9 mouse cellular contexts compared by ENCODE assay signal in the genomic region with DNA sequence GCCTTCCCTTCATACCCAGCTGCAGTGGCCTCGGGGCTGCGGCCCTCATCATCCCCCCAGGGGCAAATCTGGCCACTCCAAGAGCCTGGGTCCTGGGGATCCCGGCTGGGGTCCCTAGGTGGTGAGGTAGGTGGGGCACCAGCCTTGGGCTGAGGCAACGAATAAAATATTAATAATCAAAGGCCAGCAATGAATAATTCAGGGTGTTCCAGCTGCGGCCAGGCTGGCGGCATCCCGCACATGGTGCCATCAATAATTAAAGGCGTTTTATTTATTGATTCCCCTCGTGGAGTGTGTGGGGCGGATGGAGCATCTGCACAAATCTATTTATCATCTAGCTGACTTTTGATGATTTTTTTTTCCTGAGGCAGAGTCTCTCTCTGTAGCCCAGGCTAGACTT. TPM values are rescaled to one million over a fixed set of nuclear protein-coding genes. Genes with fewer than 3 reads are reported as not detected.
DNase-seq lines count a peak whose midpoint lies in the region; ATAC-seq and TF ChIP-seq lines count a peak whose summit lies in the region.
"Had no signal": no experiment of that assay in that cellular context is flagged by ENCODE, and none has a peak within 500 bp of the region (broad histone marks: within the 10 kb centered on the region; RNA-seq: fewer than 3 reads in every experiment).

No protein-coding gene starts in this region.

- no peak for ATAC-seq in kidney, postnatal 0 days (replicated peaks; ENCODE audit: low FRiP score, low read depth)
- no peak for ATAC-seq in hindbrain, embryonic 15.5 days (ENCODE audit: low FRiP score, low read depth)
- no peak for ATAC-seq in midbrain, postnatal 0 days (ENCODE audit: low FRiP score)

- H3K9me3 ChIP-seq in kidney, postnatal 0 days (replicated peaks; ENCODE audit: low read length): no peaks in the 10 kb centered on the region
- H3K9me3 ChIP-seq in hindbrain, embryonic 15.5 days: no peaks in the 10 kb centered on the region
- H3K9me3 ChIP-seq in midbrain, postnatal 0 days (ENCODE audit: low read length): no peaks in the 10 kb centered on the region

- H3K27me3 ChIP-seq in kidney, postnatal 0 days (ENCODE audit: insufficient read depth, low read length): no peaks in the 10 kb centered on the region
- H3K27me3 ChIP-seq in hindbrain, embryonic 15.5 days: peaks cover 9% of the 10 kb centered on the region; the same call in 1 of the 2 replicates
- 0 out of 2 replicates have a peak, but pooled peaks cover 4% of the 10 kb centered on the region for H3K27me3 ChIP-seq in midbrain, postnatal 0 days (ENCODE audit: insufficient read depth, low read length)

- H3K4me2 ChIP-seq in kidney, postnatal 0 days (ENCODE audit: low read length): no peak overlapping the region
- no peak overlapping the region for H3K4me2 ChIP-seq in hindbrain, embryonic 15.5 days
- H3K4me2 ChIP-seq in midbrain, postnatal 0 days (ENCODE audit: low read depth, low read length, poor library complexity, severe bottlenecking): no peak overlapping the region

- H3K4me1 ChIP-seq in kidney, postnatal 0 days (replicated peaks; ENCODE audit: insufficient read depth, low read length): peaks cover 38% of the 10 kb centered on the region
- H3K4me1 ChIP-seq in hindbrain, embryonic 15.5 days (replicated peaks): peaks cover 61% of the 10 kb centered on the region
- H3K4me1 ChIP-seq in midbrain, postnatal 0 days (ENCODE audit: insufficient read depth, low read length): no peaks in the 10 kb centered on the region

- DNase-seq in cerebellum, adult 11 months: peak; percentile 34
- no peak for DNase-seq in cerebellum, adult 11-12 months
- DNase-seq in kidney, postnatal 0 days (ENCODE audit: low spot score): no peak
- DNase-seq in kidney, adult 8-10 months: no peak
- no peak for DNase-seq in midbrain, postnatal 0 days (ENCODE audit: low spot score)
- DNase-seq in adrenal gland, postnatal 10 days: no peak
- no peak for DNase-seq in gastrocnemius, adult 18-20 months (ENCODE audit: low spot score)
- DNase-seq: gastrocnemius, postnatal 36 days had no signal

- WGBS in kidney, postnatal 0 days: 67% methylated on average over 10 of the region's 10 CpGs
- 42% methylated on average over 10 of the region's 10 CpGs for WGBS in hindbrain, embryonic 15.5 days
- WGBS in midbrain, postnatal 0 days: 36% methylated on average over 10 of the region's 10 CpGs

- TF ChIP-seq CTCF in kidney, postnatal 0 days (IDR thresholded peaks at IDR 0.05; ENCODE audit: low read depth): no peak
- TF ChIP-seq CTCF in midbrain, postnatal 0 days (IDR thresholded peaks at IDR 0.05): no peak

- H3K4me3 ChIP-seq in kidney, postnatal 0 days (replicated peaks; ENCODE audit: low read depth, low read length): no peak overlapping the region
- no peak overlapping the region for H3K4me3 ChIP-seq in hindbrain, embryonic 15.5 days
- H3K4me3 ChIP-seq in midbrain, postnatal 0 days (ENCODE audit: low read depth, low read length): no peak overlapping the region

- no peak overlapping the region for H3K9ac ChIP-seq in kidney, postnatal 0 days (ENCODE audit: low read depth, low read length)
- H3K9ac ChIP-seq in hindbrain, embryonic 15.5 days: no peak overlapping the region
- no peak overlapping the region for H3K9ac ChIP-seq in midbrain, postnatal 0 days (replicated peaks; ENCODE audit: low read length, poor library complexity, severe bottlenecking)

- peak overlapping the region; percentile 86 for H3K27ac ChIP-seq in kidney, postnatal 0 days
- peak overlapping the region; percentile 80; the same call in 1 of the 2 replicates for H3K27ac ChIP-seq in hindbrain, embryonic 15.5 days (replicated peaks)
- H3K27ac ChIP-seq in midbrain, postnatal 0 days (ENCODE audit: low read depth, low read length): 0 out of 2 replicates have a peak overlapping the region, but pooled peaks have one; percentile 26

- H3K36me3 ChIP-seq in kidney, postnatal 0 days (ENCODE audit: insufficient read depth, low read length): peaks cover 52% of the 10 kb centered on the region
- H3K36me3 ChIP-seq in hindbrain, embryonic 15.5 days: peaks cover 29% of the 10 kb centered on the region
- peaks cover 61% of the 10 kb centered on the region for H3K36me3 ChIP-seq in midbrain, postnatal 0 days (ENCODE audit: insufficient read depth, low read length)

RNA-seq across cellular contexts. Expression of gene Smim24, which starts 10.7 kb away (rescaled TPM):
- 62.4 and 68.6 TPM in 2 replicates for polyA plus RNA-seq in kidney, postnatal 0 days (2015; fragmentation: Nextera tagmentation; extraction: Ambion mirVana)
- 1.4 and 1.8 TPM in 2 replicates for polyA plus RNA-seq in hindbrain, embryonic 15.5 days (2015; fragmentation: Nextera tagmentation; extraction: Ambion mirVana)
- total RNA-seq in midbrain, postnatal 0 days (2014; rRNA removed): 1.5 and 1.7 TPM in 2 replicates
- 1.1 and 2.0 TPM in 2 replicates for polyA plus RNA-seq in midbrain, postnatal 0 days (2015; fragmentation: Nextera tagmentation; extraction: Ambion mirVana)
- total RNA-seq in adrenal gland, postnatal 10 days (2021): 1 to 10 TPM; 1.2 to 1.6 TPM
- not detected for total RNA-seq in gastrocnemius, adult 18-20 months (2021)

RNA-seq across cellular contexts. Expression of gene Gm48552, which starts 14.7 kb away (rescaled TPM):
- 0.82 and 1.9 TPM in 2 replicates for polyA plus RNA-seq in kidney, postnatal 0 days (2015; fragmentation: Nextera tagmentation; extraction: Ambion mirVana)
- polyA plus RNA-seq in hindbrain, embryonic 15.5 days (2015; fragmentation: Nextera tagmentation; extraction: Ambion mirVana): 2.1 and 2.7 TPM in 2 replicates
- 6.6 TPM in 1 of 2 replicates, not detected in the other for total RNA-seq in midbrain, postnatal 0 days (2014; rRNA removed)
- 1.6 and 3.9 TPM in 2 replicates for polyA plus RNA-seq in midbrain, postnatal 0 days (2015; fragmentation: Nextera tagmentation; extraction: Ambion mirVana)
- 1 to 10 TPM in 1 of 2 experiments, under 1 TPM in 1; 0.45 to 1.9 TPM for total RNA-seq in adrenal gland, postnatal 10 days (2021)
- under 1 TPM in 1 of 2 experiments, not detected in 1; 0.34 TPM for total RNA-seq in gastrocnemius, adult 18-20 months (2021)

RNA-seq across cellular contexts. Expression of gene Gm48551, which starts 19.2 kb away (rescaled TPM):
- polyA plus RNA-seq in kidney, postnatal 0 days (2015; fragmentation: Nextera tagmentation; extraction: Ambion mirVana): 1.9 and 2.1 TPM in 2 replicates
- 6.2 and 6.6 TPM in 2 replicates for polyA plus RNA-seq in hindbrain, embryonic 15.5 days (2015; fragmentation: Nextera tagmentation; extraction: Ambion mirVana)
- 0.88 and 2.7 TPM in 2 replicates for total RNA-seq in midbrain, postnatal 0 days (2014; rRNA removed)
- 5.8 and 10.2 TPM in 2 replicates for polyA plus RNA-seq in midbrain, postnatal 0 days (2015; fragmentation: Nextera tagmentation; extraction: Ambion mirVana)
- total RNA-seq in adrenal gland, postnatal 10 days (2021): 1 to 10 TPM; 1.1 to 1.6 TPM
- total RNA-seq in gastrocnemius, adult 18-20 months (2021): under 1 TPM; 0.57 to 0.97 TPM

RNA-seq across cellular contexts. Expression of gene Dohh, which starts 19.3 kb away (rescaled TPM):
- polyA plus RNA-seq in kidney, postnatal 0 days (2015; fragmentation: Nextera tagmentation; extraction: Ambion mirVana): 74.3 and 80.6 TPM in 2 replicates
- 92.2 and 94.0 TPM in 2 replicates for polyA plus RNA-seq in hindbrain, embryonic 15.5 days (2015; fragmentation: Nextera tagmentation; extraction: Ambion mirVana)
- 120 and 132 TPM in 2 replicates for total RNA-seq in midbrain, postnatal 0 days (2014; rRNA removed)
- polyA plus RNA-seq in midbrain, postnatal 0 days (2015; fragmentation: Nextera tagmentation; extraction: Ambion mirVana): 95.8 and 115 TPM in 2 replicates
- total RNA-seq in adrenal gland, postnatal 10 days (2021): 10 to 100 TPM; 52.8 to 54.2 TPM
- total RNA-seq in gastrocnemius, adult 18-20 months (2021): 10 to 100 TPM; 41.1 to 44.1 TPM

RNA-seq across cellular contexts. Expression of gene Fzr1, which starts 25.2 kb away (rescaled TPM):
- polyA plus RNA-seq in kidney, postnatal 0 days (2015; fragmentation: Nextera tagmentation; extraction: Ambion mirVana): 67.5 and 70.6 TPM in 2 replicates
- polyA plus RNA-seq in hindbrain, embryonic 15.5 days (2015; fragmentation: Nextera tagmentation; extraction: Ambion mirVana): 147 and 152 TPM in 2 replicates
- 92.6 and 98.3 TPM in 2 replicates for total RNA-seq in midbrain, postnatal 0 days (2014; rRNA removed)
- 147 and 149 TPM in 2 replicates for polyA plus RNA-seq in midbrain, postnatal 0 days (2015; fragmentation: Nextera tagmentation; extraction: Ambion mirVana)
- 10 to 100 TPM; 42.1 to 51.7 TPM for total RNA-seq in adrenal gland, postnatal 10 days (2021)
- total RNA-seq in gastrocnemius, adult 18-20 months (2021): 10 to 100 TPM; 15.3 to 15.4 TPM

Comparison
In these comparisons a context has a peak if more than half of its experiments do, and no peak if none do; other contexts are left out.
1. H3K27ac ChIP-seq: peak in every context shown above with its lines; median percentile 86 in kidney, postnatal 0 days; 80 in hindbrain, embryonic 15.5 days; 26 in midbrain, postnatal 0 days.